8 mouse cellular contexts compared by ENCODE assay signal in genomic region chr13:49371428-49371899, GRCm38 (mm10). TPM values are rescaled to one million over a fixed set of nuclear protein-coding genes. Genes with fewer than 3 reads are reported as not detected.
DNase-seq lines count a peak whose midpoint lies in the region; ATAC-seq and TF ChIP-seq lines count a peak whose summit lies in the region.

No protein-coding gene starts in this region.

- TF ChIP-seq CTCF in midbrain, postnatal 0 days (IDR thresholded peaks at IDR 0.05) = no peak

- peak overlapping the region; percentile 79 for H3K27ac ChIP-seq in embryonic facial prominence, embryonic 10.5 days (replicated peaks)
- H3K27ac ChIP-seq in heart, embryonic 14.5 days (replicated peaks in 1 of 2; ENCODE audit: control insufficient read depth in 1 of 2, insufficient read depth in 1 of 2, low read depth in 2 of 2, low read length in 2 of 2) = peak overlapping the region; percentile 67 to 76
- H3K27ac ChIP-seq in kidney, embryonic 14.5 days (ENCODE audit: low read depth, low read length) = peak overlapping the region; percentile 86
- H3K27ac ChIP-seq in liver, embryonic 11.5 days (ENCODE audit: low read depth, low read length) = peak overlapping the region; percentile 50
- H3K27ac ChIP-seq in midbrain, postnatal 0 days (ENCODE audit: low read depth, low read length) = no peak overlapping the region

- peaks cover 70% of the 10 kb centered on the region for H3K36me3 ChIP-seq in embryonic facial prominence, embryonic 10.5 days (replicated peaks)
- peaks cover 50% of the 10 kb centered on the region for H3K36me3 ChIP-seq in heart, embryonic 14.5 days (ENCODE audit: control insufficient read depth, insufficient read depth, low read length)
- H3K36me3 ChIP-seq in kidney, embryonic 14.5 days (ENCODE audit: control insufficient read depth, insufficient read depth, low read length) = peaks cover 27% of the 10 kb centered on the region
- peaks cover 12% of the 10 kb centered on the region for H3K36me3 ChIP-seq in liver, embryonic 11.5 days (ENCODE audit: control insufficient read depth, insufficient read depth, low read length)
- H3K36me3 ChIP-seq in midbrain, postnatal 0 days (ENCODE audit: insufficient read depth, low read length) = peaks cover 39% of the 10 kb centered on the region

- H3K9ac ChIP-seq in heart, embryonic 14.5 days (ENCODE audit: low read length) = peak overlapping the region; percentile 27; the same call in 1 of the 2 replicates
- peak overlapping the region; percentile 31; the same call in 1 of the 2 replicates for H3K9ac ChIP-seq in kidney, embryonic 14.5 days (ENCODE audit: low read depth, low read length)
- H3K9ac ChIP-seq in liver, embryonic 11.5 days (ENCODE audit: low read depth, low read length) = no peak overlapping the region
- no peak overlapping the region for H3K9ac ChIP-seq in midbrain, postnatal 0 days (replicated peaks; ENCODE audit: low read length, poor library complexity, severe bottlenecking)

- H3K4me3 ChIP-seq in embryonic facial prominence, embryonic 10.5 days = peak overlapping the region; percentile 5; the same call in 1 of the 2 replicates
- H3K4me3 ChIP-seq in heart, embryonic 14.5 days (ENCODE audit: control insufficient read depth in 1 of 2, insufficient read depth in 1 of 2, low read depth in 1 of 2, low read length in 2 of 2) = no peak overlapping the region
- no peak overlapping the region for H3K4me3 ChIP-seq in kidney, embryonic 14.5 days (ENCODE audit: low read length)
- no peak overlapping the region for H3K4me3 ChIP-seq in liver, embryonic 11.5 days (ENCODE audit: low read depth, low read length)
- H3K4me3 ChIP-seq in midbrain, postnatal 0 days (ENCODE audit: low read depth, low read length) = no peak overlapping the region

- intact Hi-C loops in left cerebral cortex, postnatal 4 days (cut with DNase I) = no loop called here

- 21% methylated on average over 3 of the region's 3 CpGs for WGBS in embryonic facial prominence, embryonic 10.5 days
- WGBS in heart, embryonic 14.5 days = 39% methylated on average over 3 of the region's 3 CpGs
- 20% methylated on average over 3 of the region's 3 CpGs for WGBS in kidney, embryonic 14.5 days
- WGBS in liver, embryonic 11.5 days = 5% methylated on average over 3 of the region's 3 CpGs
- 48% methylated on average over 3 of the region's 3 CpGs for whole genome bisulfite sequencing in midbrain, postnatal 0 days

- no peaks in the 10 kb centered on the region for H3K9me3 ChIP-seq in embryonic facial prominence, embryonic 10.5 days
- no peaks in the 10 kb centered on the region for H3K9me3 ChIP-seq in heart, embryonic 14.5 days (ENCODE audit: control insufficient read depth, low read length)
- no peaks in the 10 kb centered on the region for H3K9me3 ChIP-seq in kidney, embryonic 14.5 days (ENCODE audit: control insufficient read depth, low read length)
- no peaks in the 10 kb centered on the region for H3K9me3 ChIP-seq in liver, embryonic 11.5 days (ENCODE audit: control insufficient read depth, low read length)
- no peaks in the 10 kb centered on the region for H3K9me3 ChIP-seq in midbrain, postnatal 0 days (ENCODE audit: low read length)

- peaks cover 33% of the 10 kb centered on the region for H3K4me1 ChIP-seq in embryonic facial prominence, embryonic 10.5 days
- peaks cover 25 to 55% of the 10 kb centered on the region in 2 experiments for H3K4me1 ChIP-seq in heart, embryonic 14.5 days (ENCODE audit: control insufficient read depth in 2 of 2, insufficient read depth in 2 of 2, low read length in 2 of 2)
- peaks cover 14% of the 10 kb centered on the region for H3K4me1 ChIP-seq in kidney, embryonic 14.5 days (ENCODE audit: control insufficient read depth, insufficient read depth, low read length)
- H3K4me1 ChIP-seq in liver, embryonic 11.5 days (replicated peaks; ENCODE audit: control insufficient read depth, insufficient read depth, low read length) = peaks cover 32% of the 10 kb centered on the region
- H3K4me1 ChIP-seq in midbrain, postnatal 0 days (ENCODE audit: insufficient read depth, low read length) = 0 out of 2 replicates have a peak, but pooled peaks cover 3% of the 10 kb centered on the region

- H3K4me2 ChIP-seq in heart, embryonic 14.5 days (ENCODE audit: low read length) = no peak overlapping the region
- no peak overlapping the region for H3K4me2 ChIP-seq in kidney, embryonic 14.5 days (replicated peaks; ENCODE audit: low read depth, low read length)
- H3K4me2 ChIP-seq in liver, embryonic 11.5 days = no peak overlapping the region
- H3K4me2 ChIP-seq in midbrain, postnatal 0 days (ENCODE audit: low read depth, low read length, poor library complexity, severe bottlenecking) = no peak overlapping the region

- ATAC-seq in heart, embryonic 14.5 days (ENCODE audit: insufficient number of reproducible peaks, insufficient read depth, low FRiP score, low read depth) = peak; percentile 82
- ATAC-seq in kidney, embryonic 14.5 days (ENCODE audit: low FRiP score, low TSS enrichment) = peak; percentile 91
- peak; percentile 73 for ATAC-seq in liver, embryonic 11.5 days (replicated peaks; ENCODE audit: low FRiP score)
- no peak for ATAC-seq in midbrain, postnatal 0 days (ENCODE audit: low FRiP score)

- peak; percentile 51 for DNase-seq in left cerebral cortex, adult 11 months (ENCODE audit: low spot score)
- no peak for DNase-seq in left cerebral cortex, postnatal 4 days
- DNase-seq in embryonic facial prominence, embryonic 10.5 days (ENCODE audit: low spot score) = peak; percentile 54
- peak; percentile 50 for DNase-seq in liver, embryonic 11.5 days (ENCODE audit: low spot score)
- DNase-seq in midbrain, postnatal 0 days (ENCODE audit: low spot score) = peak; percentile 31
- DNase-seq in thymus, postnatal 0 days (ENCODE audit: low spot score) = peak; percentile 80

- H3K27me3 ChIP-seq in embryonic facial prominence, embryonic 10.5 days (replicated peaks; ENCODE audit: low read depth, poor library complexity, severe bottlenecking) = no peaks in the 10 kb centered on the region
- H3K27me3 ChIP-seq in heart, embryonic 14.5 days (ENCODE audit: control insufficient read depth, insufficient read depth, low read length) = no peaks in the 10 kb centered on the region
- H3K27me3 ChIP-seq in kidney, embryonic 14.5 days (ENCODE audit: control insufficient read depth, insufficient read depth, low read length) = no peaks in the 10 kb centered on the region
- H3K27me3 ChIP-seq in liver, embryonic 11.5 days (replicated peaks; ENCODE audit: control insufficient read depth, insufficient read depth, low read length) = no peaks in the 10 kb centered on the region
- H3K27me3 ChIP-seq in midbrain, postnatal 0 days (ENCODE audit: insufficient read depth, low read length) = no peaks in the 10 kb centered on the region

RNA-seq across cellular contexts. Expression of gene Bicd2, which starts 30.1 kb away (rescaled TPM):
- total RNA-seq in left cerebral cortex, postnatal 4 days (2021) = 10 to 100 TPM; 56.6 to 57.2 TPM
- 32.6 and 33.3 TPM in 2 replicates for polyA plus RNA-seq in embryonic facial prominence, embryonic 10.5 days (2016; fragmentation: Nextera tagmentation; extraction: Ambion mirVana)
- 47.3 and 48.3 TPM in 2 replicates for polyA plus RNA-seq in heart, embryonic 14.5 days (2014; fragmentation: Nextera tagmentation; extraction: Ambion mirVana)
- 17.1 and 26.1 TPM in 2 replicates for polyA plus RNA-seq in kidney, embryonic 14.5 days (2014; fragmentation: Nextera tagmentation; extraction: Ambion mirVana)
- 22.6 TPM in 2 replicates for polyA plus RNA-seq in liver, embryonic 11.5 days (2014; fragmentation: Nextera tagmentation; extraction: Ambion mirVana)
- 49.3 and 50.4 TPM in 2 replicates for total RNA-seq in midbrain, postnatal 0 days (2014; rRNA removed)
- 24.0 and 24.1 TPM in 2 replicates for polyA plus RNA-seq in midbrain, postnatal 0 days (2015; fragmentation: Nextera tagmentation; extraction: Ambion mirVana)
- polyA plus RNA-seq in thymus, postnatal 0 days (2015; fragmentation: Nextera tagmentation; extraction: Ambion mirVana) = 25.4 and 27.0 TPM in 2 replicates

RNA-seq across cellular contexts. Expression of gene Ippk, which starts 49.6 kb away (rescaled TPM):
- 10 to 100 TPM; 12.7 to 12.8 TPM for total RNA-seq in left cerebral cortex, postnatal 4 days (2021)
- 18.3 and 20.4 TPM in 2 replicates for polyA plus RNA-seq in embryonic facial prominence, embryonic 10.5 days (2016; fragmentation: Nextera tagmentation; extraction: Ambion mirVana)
- polyA plus RNA-seq in heart, embryonic 14.5 days (2014; fragmentation: Nextera tagmentation; extraction: Ambion mirVana) = 10.8 and 11.2 TPM in 2 replicates
- 8.0 and 16.8 TPM in 2 replicates for polyA plus RNA-seq in kidney, embryonic 14.5 days (2014; fragmentation: Nextera tagmentation; extraction: Ambion mirVana)
- 19.0 and 23.7 TPM in 2 replicates for polyA plus RNA-seq in liver, embryonic 11.5 days (2014; fragmentation: Nextera tagmentation; extraction: Ambion mirVana)
- 11.9 TPM in 2 replicates for total RNA-seq in midbrain, postnatal 0 days (2014; rRNA removed)
- 10.4 and 10.9 TPM in 2 replicates for polyA plus RNA-seq in midbrain, postnatal 0 days (2015; fragmentation: Nextera tagmentation; extraction: Ambion mirVana)
- polyA plus RNA-seq in thymus, postnatal 0 days (2015; fragmentation: Nextera tagmentation; extraction: Ambion mirVana) = 13.5 and 15.2 TPM in 2 replicates

RNA-seq across cellular contexts. Expression of gene Fgd3, which starts 51.4 kb away (rescaled TPM):
- total RNA-seq in left cerebral cortex, postnatal 4 days (2021) = 10 to 100 TPM; 19.8 to 27.2 TPM
- 1.2 and 1.3 TPM in 2 replicates for polyA plus RNA-seq in embryonic facial prominence, embryonic 10.5 days (2016; fragmentation: Nextera tagmentation; extraction: Ambion mirVana)
- polyA plus RNA-seq in heart, embryonic 14.5 days (2014; fragmentation: Nextera tagmentation; extraction: Ambion mirVana) = 0.09 TPM in 2 replicates
- 0.20 and 0.46 TPM in 2 replicates for polyA plus RNA-seq in kidney, embryonic 14.5 days (2014; fragmentation: Nextera tagmentation; extraction: Ambion mirVana)
- polyA plus RNA-seq in liver, embryonic 11.5 days (2014; fragmentation: Nextera tagmentation; extraction: Ambion mirVana) = 0.74 and 0.92 TPM in 2 replicates
- total RNA-seq in midbrain, postnatal 0 days (2014; rRNA removed) = 9.3 and 12.0 TPM in 2 replicates
- polyA plus RNA-seq in midbrain, postnatal 0 days (2015; fragmentation: Nextera tagmentation; extraction: Ambion mirVana) = 2.1 and 2.4 TPM in 2 replicates
- polyA plus RNA-seq in thymus, postnatal 0 days (2015; fragmentation: Nextera tagmentation; extraction: Ambion mirVana) = 1.7 and 2.1 TPM in 2 replicates

Comparison
In these comparisons a context has a peak if more than half of its experiments do, and no peak if none do; other contexts are left out.
1. H3K9ac ChIP-seq: peak in heart, embryonic 14.5 days (single experiment) and kidney, embryonic 14.5 days (single experiment); none in liver, embryonic 11.5 days (single experiment) and midbrain, postnatal 0 days (single experiment).